Mouse (Mus musculus) C2C12 (cell line): ENCODE measurements around the gene Gm19935.

Source experiments
- CTCF ChIP-seq: IDR thresholded peaks from one replicate; pipeline ENCODE4 v1.5.1; 2011; ENCODE audit not compliant: control insufficient read depth, insufficient read depth, insufficient read length
- MAX ChIP-seq: IDR thresholded peaks from one replicate; pipeline ENCODE4 v1.6.1; 2011; ENCODE audit warnings: mild to moderate bottlenecking, control low read depth
- USF1 ChIP-seq: IDR thresholded peaks from one replicate; pipeline ENCODE4 v1.6.1; 2011; ENCODE audit warnings: low read depth, mild to moderate bottlenecking, control low read depth, moderate library complexity

DNA sequence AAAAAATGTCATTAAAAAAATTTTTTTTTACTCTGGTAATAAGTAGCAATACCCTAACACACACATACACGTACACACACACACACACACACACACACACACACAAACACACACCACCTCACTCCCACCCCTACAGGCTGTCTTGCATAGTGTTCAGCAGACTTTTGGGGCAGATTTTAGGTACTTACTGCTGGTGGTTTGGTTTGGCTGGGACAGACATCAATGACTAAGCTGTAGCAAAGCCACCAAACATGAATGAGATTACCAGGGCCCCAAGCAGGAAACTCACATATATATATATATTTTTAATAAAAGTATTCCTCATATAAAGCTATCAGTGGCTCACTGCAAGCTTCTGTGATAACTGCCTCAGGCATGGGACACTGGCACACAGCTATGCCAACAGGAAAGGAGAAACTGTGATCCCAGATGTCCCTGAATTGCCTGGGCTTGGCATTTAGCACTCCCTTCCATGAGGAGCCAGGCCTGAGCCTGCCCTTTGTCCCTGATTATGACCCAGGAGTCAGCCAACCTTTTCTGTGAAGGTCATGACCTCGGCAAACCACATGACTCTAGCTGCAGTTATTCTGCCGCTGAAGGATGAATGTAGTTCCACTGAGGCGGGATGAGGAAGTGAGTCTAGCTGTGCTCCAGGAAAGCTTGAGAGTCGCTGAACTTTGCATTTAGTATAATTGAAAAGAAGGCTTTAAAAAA is 15.5 kb upstream of the Gm19935 start:
- TF ChIP-seq CTCF (no peak), USF1 (no peak), MAX (no peak)
